Mouse (Mus musculus): Measurements from ENCODE around the gene Fgf11. TPM values are rescaled to one million over a fixed set of nuclear protein-coding genes. Genes with fewer than 3 reads are reported as not detected.

Gene Fgf11
- polyA plus RNA-seq, 1 experiment from 2014 or later, result 0.55 TPM

DNA sequence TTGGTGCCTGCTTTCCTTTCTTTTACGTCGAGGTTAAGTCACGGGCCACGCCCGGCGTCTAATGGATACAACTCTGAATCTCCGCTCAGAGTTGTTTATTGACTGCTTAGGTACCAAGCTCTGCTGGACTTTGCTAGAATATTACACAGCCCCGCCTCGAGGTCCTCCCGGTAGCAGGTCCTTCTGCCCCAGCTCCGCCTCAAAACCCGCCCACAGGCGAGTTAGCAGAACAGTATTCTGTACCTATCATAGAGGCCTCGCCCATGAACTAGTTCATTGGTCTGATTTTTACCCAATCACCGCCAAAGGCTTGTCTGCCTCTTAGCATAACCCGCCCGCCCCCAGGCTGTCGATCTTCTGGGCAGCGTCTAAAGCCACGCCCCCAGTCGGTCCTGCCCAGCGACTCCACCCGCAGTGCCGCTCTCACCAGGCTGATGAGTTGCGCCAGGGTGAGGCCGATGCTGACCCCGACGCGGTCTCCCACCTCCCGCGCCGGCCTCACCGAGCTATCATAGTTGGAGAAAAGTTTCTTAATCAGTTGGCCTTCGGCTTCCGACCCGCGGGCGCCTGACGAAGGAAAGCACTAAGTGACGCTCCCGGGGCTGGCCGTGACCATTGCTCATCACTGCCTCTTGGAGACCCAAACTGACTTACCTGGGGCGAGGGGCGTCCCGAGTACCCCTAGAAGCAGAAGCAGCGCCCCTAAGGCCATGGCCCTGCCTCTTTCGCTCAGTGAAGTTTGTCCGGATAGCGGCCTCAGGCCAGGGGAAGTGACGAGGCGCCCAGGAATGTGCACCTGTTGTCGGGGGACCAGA is 6.3 kb downstream of the Fgf11 start, which contains the start of gene Chrnb1:
TSS of gene Chrnb1 (minus strand) at position 776 of the 815 bp plus-strand sequence.
- Histone ChIP-seq H3K27me3 (ENCODE audit: low read depth, poor library complexity, severe bottlenecking) (peaks cover 82% of the 10 kb centered on the region), H3K36me3 (no peaks in the 10 kb centered on the region), H3K4me3 (peak within 1 kb of the TSS; percentile 59), H3K9me3 (replicated peaks) (no peaks in the 10 kb centered on the region), H3K4me1 (peaks cover 28% of the 10 kb centered on the region), H3K27ac (peak within 1 kb of the TSS; percentile 72)
- peak; percentile 88 for DNase-seq (ENCODE audit: low spot score)
- 2% methylated on average over 52 of the region's 52 CpGs for WGBS

DNA sequence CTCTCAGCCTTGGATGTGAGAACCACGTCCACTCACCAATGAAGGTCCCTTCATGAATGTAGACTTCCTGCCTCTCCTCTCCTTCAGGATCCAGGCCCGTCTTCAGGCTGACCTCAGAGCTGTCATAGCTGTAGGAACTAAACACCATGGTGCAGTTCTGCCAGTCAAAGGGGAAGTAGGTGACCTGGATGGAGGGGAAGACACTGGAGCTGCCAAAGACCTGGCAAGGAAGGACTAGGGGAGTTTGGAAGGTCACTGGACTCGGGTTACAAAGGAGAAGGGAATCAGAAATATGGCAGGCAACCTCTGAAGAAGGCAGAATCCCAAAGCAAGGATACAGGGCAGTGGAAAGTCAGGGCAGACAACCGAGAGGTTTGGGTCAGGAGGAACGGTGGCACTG is 8.2 kb downstream of the Fgf11 start:
- peaks cover 62% of the 10 kb centered on the region for H3K27me3 ChIP-seq (ENCODE audit: low read depth, poor library complexity, severe bottlenecking)
- no peak overlapping the region for H3K4me3 ChIP-seq
- H3K27ac ChIP-seq, result no peak overlapping the region
- no peaks in the 10 kb centered on the region for H3K36me3 ChIP-seq
- H3K9me3 ChIP-seq (replicated peaks), result no peaks in the 10 kb centered on the region
- DNase-seq (ENCODE audit: low spot score), result no peak
- 64% methylated on average over 5 of the region's 5 CpGs for WGBS
- peaks cover 13% of the 10 kb centered on the region for H3K4me1 ChIP-seq

- no peak for DNase-seq (ENCODE audit: low spot score)
- H3K9me3 ChIP-seq (replicated peaks), result no peaks in the 10 kb centered on the region
- WGBS, result 74% methylated on average over 5 of the region's 5 CpGs
- H3K36me3 ChIP-seq, result no peaks in the 10 kb centered on the region
- no peak overlapping the region for H3K27ac ChIP-seq
- no peak overlapping the region for H3K4me3 ChIP-seq
- H3K4me1 ChIP-seq, result peaks cover 13% of the 10 kb centered on the region
- H3K27me3 ChIP-seq (ENCODE audit: low read depth, poor library complexity, severe bottlenecking), result peaks cover 46% of the 10 kb centered on the region
These were observed 10.2 kb downstream of the Fgf11 start for GRCm38 (mm10) chr11:69791420-69791819.

- 70% methylated on average over 5 of the region's 5 CpGs for WGBS
- Histone ChIP-seq H3K4me1 (0 out of 2 replicates have a peak, but pooled peaks cover 2% of the 10 kb centered on the region), H3K27me3 (ENCODE audit: low read depth, poor library complexity, severe bottlenecking) (peaks cover 27% of the 10 kb centered on the region), H3K4me3 (no peak overlapping the region), H3K36me3 (no peaks in the 10 kb centered on the region), H3K27ac (no peak overlapping the region), H3K9me3 (replicated peaks) (no peaks in the 10 kb centered on the region)
- no peak for DNase-seq (ENCODE audit: low spot score)
These were observed 12.2 kb downstream of the Fgf11 start for GRCm38 (mm10) chr11:69789431-69789830.

DNA sequence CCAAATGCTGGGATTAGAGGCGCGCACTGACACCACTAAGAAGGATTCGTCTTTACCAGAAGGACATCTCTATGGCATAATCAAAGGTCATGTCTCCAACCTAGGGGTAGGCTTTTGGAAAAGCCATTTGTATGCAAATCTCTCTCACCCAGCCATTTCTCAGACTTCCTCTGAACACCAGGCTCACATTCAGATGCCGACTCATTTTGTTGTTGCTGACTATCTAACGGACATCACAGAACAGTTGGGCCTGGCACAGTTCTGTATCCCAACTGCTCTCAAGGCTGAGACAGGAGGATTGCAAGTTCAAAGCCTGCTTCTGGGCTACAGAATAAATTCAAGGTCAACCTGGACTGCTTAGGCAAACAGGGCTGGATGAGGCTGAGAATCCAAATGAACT is 14.4 kb downstream of the Fgf11 start:
- no peak overlapping the region for H3K4me3 ChIP-seq
- DNase-seq (ENCODE audit: low spot score), result no peak
- peaks cover 12% of the 10 kb centered on the region; the same call in 1 of the 2 replicates for H3K27me3 ChIP-seq (ENCODE audit: low read depth, poor library complexity, severe bottlenecking)
- H3K36me3 ChIP-seq, result no peaks in the 10 kb centered on the region
- H3K9me3 ChIP-seq (replicated peaks), result no peaks in the 10 kb centered on the region
- H3K27ac ChIP-seq, result no peak overlapping the region
- H3K4me1 ChIP-seq, result 0 out of 2 replicates have a peak, but pooled peaks cover 2% of the 10 kb centered on the region
- 88% methylated on average over 5 of the region's 5 CpGs for WGBS

- Histone ChIP-seq H3K36me3 (no peaks in the 10 kb centered on the region), H3K27me3 (ENCODE audit: low read depth, poor library complexity, severe bottlenecking) (peaks cover 27% of the 10 kb centered on the region), H3K4me3 (peak overlapping the region; percentile 23; the same call in 1 of the 2 replicates), H3K4me1 (no peaks in the 10 kb centered on the region), H3K27ac (no peak overlapping the region), H3K9me3 (replicated peaks) (no peaks in the 10 kb centered on the region)
- DNase-seq (ENCODE audit: low spot score), result no peak
- WGBS, result 41% methylated on average over 15 of the region's 15 CpGs
These were observed 16.8 kb downstream of the Fgf11 start for GRCm38 (mm10) chr11:69784793-69785272.

DNA sequence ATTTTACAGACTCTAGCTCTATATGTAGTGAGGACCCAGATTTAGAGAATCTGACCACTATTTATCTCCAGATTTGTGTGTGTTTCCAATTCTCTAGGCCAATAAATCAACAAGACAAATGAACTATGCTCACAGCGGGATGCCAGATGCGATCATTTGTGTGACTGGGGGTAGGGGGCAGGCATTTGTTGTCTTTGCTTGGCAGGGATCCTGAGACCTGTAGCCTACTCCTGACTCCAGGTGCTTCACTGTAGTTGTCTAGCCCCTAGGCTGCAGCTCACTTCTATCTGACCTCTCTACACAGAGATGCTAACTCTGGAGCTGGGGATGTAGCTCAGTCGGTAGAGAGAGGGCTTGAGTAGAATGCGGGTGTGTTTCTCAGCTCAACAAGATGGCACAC is 19.8 kb downstream of the Fgf11 start:
- Histone ChIP-seq H3K27ac (no peak overlapping the region), H3K36me3 (0 out of 2 replicates have a peak, but pooled peaks cover 2% of the 10 kb centered on the region), H3K4me3 (no peak overlapping the region), H3K27me3 (ENCODE audit: low read depth, poor library complexity, severe bottlenecking) (peaks cover 57% of the 10 kb centered on the region), H3K4me1 (peaks cover 19% of the 10 kb centered on the region), H3K9me3 (replicated peaks) (no peaks in the 10 kb centered on the region)
- 35% methylated on average over 4 of the region's 4 CpGs for WGBS
- no peak for DNase-seq (ENCODE audit: low spot score)

DNA sequence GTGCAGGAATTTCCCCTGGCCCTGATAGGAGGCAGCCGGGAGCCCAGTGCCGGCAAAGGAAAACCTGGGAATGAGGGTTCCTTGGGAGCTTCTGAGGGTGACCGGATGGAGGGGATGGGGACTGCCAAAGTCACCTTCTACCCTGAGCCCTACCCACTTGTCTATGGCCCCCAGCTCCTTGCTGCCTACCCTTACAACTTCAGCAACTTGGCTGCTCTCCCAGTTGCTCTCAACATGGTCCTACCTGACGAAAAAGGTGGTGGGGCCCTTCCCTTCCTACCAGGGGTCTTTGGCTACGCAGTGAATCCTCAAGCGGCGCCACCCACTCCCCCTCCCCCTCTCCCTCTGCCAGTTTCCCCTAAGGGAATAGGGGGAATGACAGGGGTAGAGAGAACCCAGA is 22.7 kb downstream of the Fgf11 start:
- Histone ChIP-seq H3K4me1 (peaks cover 19% of the 10 kb centered on the region), H3K27me3 (ENCODE audit: low read depth, poor library complexity, severe bottlenecking) (peaks cover 79% of the 10 kb centered on the region), H3K36me3 (0 out of 2 replicates have a peak, but pooled peaks cover 2% of the 10 kb centered on the region), H3K27ac (0 out of 2 replicates have a peak overlapping the region, but pooled peaks have one; percentile 14), H3K4me3 (no peak overlapping the region), H3K9me3 (replicated peaks) (no peaks in the 10 kb centered on the region)
- no peak for DNase-seq (ENCODE audit: low spot score)
- WGBS, result 35% methylated on average over 7 of the region's 7 CpGs

GRCm38 (mm10) chr11:69778258-69778982 is 23.2 kb downstream of the Fgf11 start:
- Histone ChIP-seq H3K27me3 (ENCODE audit: low read depth, poor library complexity, severe bottlenecking) (peaks cover 79% of the 10 kb centered on the region), H3K27ac (0 out of 2 replicates have a peak overlapping the region, but pooled peaks have one; percentile 14), H3K4me3 (no peak overlapping the region), H3K9me3 (replicated peaks) (no peaks in the 10 kb centered on the region), H3K36me3 (0 out of 2 replicates have a peak, but pooled peaks cover 2% of the 10 kb centered on the region), H3K4me1 (peaks cover 19% of the 10 kb centered on the region)
- no peak for DNase-seq (ENCODE audit: low spot score)
- WGBS, result 67% methylated on average over 23 of the region's 23 CpGs

- Histone ChIP-seq H3K27ac (peak overlapping the region; percentile 36; the same call in 1 of the 2 replicates), H3K9me3 (replicated peaks) (no peaks in the 10 kb centered on the region), H3K27me3 (ENCODE audit: low read depth, poor library complexity, severe bottlenecking) (peaks cover 76% of the 10 kb centered on the region), H3K4me3 (no peak overlapping the region), H3K36me3 (0 out of 2 replicates have a peak, but pooled peaks cover 2% of the 10 kb centered on the region), H3K4me1 (peaks cover 19% of the 10 kb centered on the region)
- no peak for DNase-seq (ENCODE audit: low spot score)
- 64% methylated on average over 26 of the region's 26 CpGs for WGBS
These were observed 24.0 kb downstream of the Fgf11 start for GRCm38 (mm10) chr11:69777504-69778257.

DNA sequence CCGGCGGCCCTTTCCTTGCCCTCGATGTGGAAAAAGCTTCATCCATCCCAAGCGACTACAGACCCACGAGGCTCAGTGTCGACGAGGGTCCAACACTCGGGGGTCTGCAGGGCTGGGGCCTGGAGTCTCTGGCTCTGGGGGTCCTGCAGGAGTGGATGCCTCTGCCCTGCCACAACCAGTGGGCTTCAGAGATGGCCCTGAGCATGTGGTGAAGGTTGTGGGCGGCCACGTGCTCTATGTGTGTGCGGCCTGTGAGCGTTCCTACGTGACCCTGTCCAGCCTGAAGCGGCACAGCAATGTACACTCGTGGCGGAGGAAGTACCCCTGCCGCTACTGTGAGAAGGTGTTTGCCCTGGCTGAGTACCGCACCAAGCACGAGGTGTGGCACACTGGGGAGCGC is 25.2 kb downstream of the Fgf11 start:
- 0 out of 2 replicates have a peak, but pooled peaks cover 2% of the 10 kb centered on the region for H3K36me3 ChIP-seq
- no peak overlapping the region for H3K4me3 ChIP-seq
- no peak for DNase-seq (ENCODE audit: low spot score)
- H3K27me3 ChIP-seq (ENCODE audit: low read depth, poor library complexity, severe bottlenecking), result peaks cover 65% of the 10 kb centered on the region
- 82% methylated on average over 20 of the region's 20 CpGs for WGBS
- H3K9me3 ChIP-seq (replicated peaks), result no peaks in the 10 kb centered on the region
- H3K4me1 ChIP-seq, result peaks cover 19% of the 10 kb centered on the region
- peak overlapping the region; percentile 37; the same call in 1 of the 2 replicates for H3K27ac ChIP-seq

DNA sequence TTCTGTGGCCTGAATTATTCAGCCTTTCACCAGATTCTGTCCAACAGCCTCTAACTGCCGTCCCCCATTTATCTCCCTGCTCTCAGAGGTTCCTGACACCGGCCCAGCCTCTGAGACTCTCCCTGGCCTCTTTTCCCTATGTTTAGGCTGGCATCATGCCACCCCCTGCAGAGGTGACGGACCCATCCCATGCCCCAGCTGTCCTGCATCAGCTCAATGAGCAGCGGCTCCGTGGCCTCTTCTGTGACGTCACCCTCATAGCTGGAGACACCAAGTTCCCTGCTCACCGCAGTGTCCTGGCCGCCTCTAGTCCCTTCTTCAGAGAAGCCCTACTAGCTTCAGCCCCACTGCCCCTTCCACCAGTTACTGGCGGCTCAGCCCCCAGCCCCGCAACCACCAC is 25.9 kb downstream of the Fgf11 start:
- 0 out of 2 replicates have a peak, but pooled peaks cover 2% of the 10 kb centered on the region for H3K36me3 ChIP-seq
- H3K27ac ChIP-seq, result no peak overlapping the region

More for the DNA sequence above, 25.9 kb downstream of the Fgf11 start:
- WGBS, result 67% methylated on average over 10 of the region's 10 CpGs
- DNase-seq (ENCODE audit: low spot score), result no peak
- Histone ChIP-seq H3K4me3 (no peak overlapping the region), H3K9me3 (replicated peaks) (no peaks in the 10 kb centered on the region), H3K4me1 (peaks cover 19% of the 10 kb centered on the region), H3K27me3 (ENCODE audit: low read depth, poor library complexity, severe bottlenecking) (peaks cover 65% of the 10 kb centered on the region)

Measured in limb, embryonic 10.5 days (tissue).